Mouse (Mus musculus) spleen, postnatal 4 days (tissue): ENCODE results near the gene Nr1i3.
A peak's percentile ranks its signal among the peaks of the same experiment; 100 is the strongest.

Source experiments
- DNase-seq, 2 experiments: peaks; one replicate each; pipeline ENCODE4 v3.0.0; 2022; ENCODE audit warnings: low spot score in 2 of 2

The Nr1i3 gene

GRCm38 (mm10) chr1:171195046-171195822 is 18.5 kb upstream of the Nr1i3 start:
- DNase-seq, result no peak

GRCm38 (mm10) chr1:171195887-171196397 is 17.8 kb upstream of the Nr1i3 start, which contains the start of gene Pcp4l1:
Gene Pcp4l1 (minus strand): TSS chr1:171196268.
- no peak for DNase-seq

- DNase-seq, result no peak
Observed at GRCm38 (mm10) chr1:171199532-171199931, 14.2 kb upstream of the Nr1i3 start.

GRCm38 (mm10) chr1:171200769-171201168 is 13.0 kb upstream of the Nr1i3 start:
- DNase-seq, result no peak

DNA sequence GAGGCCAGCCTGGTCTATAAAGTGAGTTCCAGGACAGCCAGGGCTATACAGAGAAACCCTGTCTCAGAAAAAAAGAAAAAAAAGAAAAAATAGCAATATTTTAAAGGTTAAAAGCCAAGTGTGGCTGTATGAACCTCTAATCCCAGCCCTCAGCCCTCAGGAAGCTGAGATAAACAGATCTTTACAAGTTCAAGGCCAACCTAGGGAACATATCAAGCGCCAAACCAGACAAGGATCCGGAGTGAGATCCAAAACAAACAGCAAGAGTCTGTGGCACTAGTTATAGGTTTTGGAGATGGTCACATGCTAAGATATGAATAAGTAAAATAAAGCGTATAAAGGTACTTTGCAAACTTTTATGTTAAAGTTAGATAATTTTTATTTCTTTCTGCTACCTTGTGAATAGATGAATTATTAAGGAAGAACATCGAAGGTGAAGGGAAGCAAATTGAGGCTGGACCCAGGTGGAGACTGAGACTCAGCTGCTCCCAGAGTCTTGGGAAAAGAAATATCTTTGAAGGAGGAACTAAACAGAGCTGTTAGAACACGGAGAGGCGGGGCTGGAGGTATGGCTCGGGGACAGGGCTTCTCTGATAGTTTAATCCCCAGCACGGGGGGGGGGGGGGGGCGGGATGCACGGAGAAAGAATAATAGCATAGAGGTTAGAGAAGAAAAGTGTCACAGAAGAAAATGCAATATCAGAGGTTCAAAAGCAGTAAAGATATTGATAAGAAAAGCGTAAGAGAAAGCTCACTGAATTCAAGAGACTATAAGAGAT is 10.1 kb upstream of the Nr1i3 start:
- no peak for DNase-seq

- no peak for DNase-seq
Observed at GRCm38 (mm10) chr1:171204249-171204644, 9.5 kb upstream of the Nr1i3 start.

- no peak for DNase-seq
Observed at GRCm38 (mm10) chr1:171205704-171206493, 7.9 kb upstream of the Nr1i3 start.

DNA sequence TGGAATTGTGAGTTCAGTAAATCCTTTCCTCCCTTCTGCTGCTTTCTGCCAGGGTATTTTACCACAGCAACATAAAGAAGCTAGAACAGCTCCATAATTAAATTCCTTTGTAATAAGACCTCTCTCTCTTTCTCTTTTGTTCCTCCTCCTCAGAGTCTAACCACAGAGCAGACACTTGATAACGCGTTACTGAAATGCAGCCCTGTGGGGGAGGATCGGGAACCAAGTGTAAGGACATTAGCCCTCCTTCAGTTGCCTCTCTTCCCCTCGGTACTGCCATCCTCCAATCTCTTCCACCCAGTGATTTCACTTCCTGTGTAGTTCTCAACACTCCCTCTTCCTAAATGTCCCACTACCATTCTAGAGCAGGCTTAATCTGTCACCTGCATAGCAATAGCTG is 4.4 kb upstream of the Nr1i3 start:
- no peak for DNase-seq

- no peak for DNase-seq
Observed at GRCm38 (mm10) chr1:171212854-171213253, 916 bp upstream of the Nr1i3 start.

DNA sequence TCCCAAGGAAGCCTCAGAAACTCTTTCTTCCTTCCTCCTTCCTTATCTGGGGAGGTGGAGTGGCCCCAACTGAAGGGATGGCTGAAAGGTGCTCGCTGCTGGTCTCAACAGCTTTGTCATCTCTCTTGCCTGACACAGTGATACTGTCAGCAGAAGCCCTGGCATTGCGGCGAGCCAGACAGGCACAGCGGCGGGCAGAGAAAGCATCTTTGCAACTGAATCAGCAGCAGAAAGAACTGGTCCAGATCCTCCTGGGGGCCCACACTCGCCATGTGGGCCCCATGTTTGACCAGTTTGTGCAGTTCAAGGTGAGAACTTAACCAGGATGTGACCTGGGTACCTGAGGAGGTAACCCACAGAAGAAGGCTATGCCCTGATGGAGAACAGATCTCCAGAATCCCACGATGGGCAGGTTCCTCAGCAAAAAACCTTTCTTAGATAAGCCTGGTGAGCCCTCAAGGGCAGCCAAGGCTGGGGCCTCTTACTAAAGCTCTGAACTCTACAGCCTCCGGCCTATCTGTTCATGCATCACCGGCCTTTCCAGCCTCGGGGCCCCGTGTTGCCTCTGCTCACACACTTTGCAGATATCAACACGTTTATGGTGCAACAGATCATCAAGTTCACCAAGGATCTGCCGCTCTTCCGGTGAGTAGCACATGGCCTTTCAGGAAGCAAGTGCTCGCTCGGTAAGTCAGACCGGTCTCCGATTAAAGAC is 2.6 kb downstream of the Nr1i3 start:
- no peak for DNase-seq

GRCm38 (mm10) chr1:171220871-171221270 is 7.1 kb downstream of the Nr1i3 start:
- peak; percentile 80 to 94 for DNase-seq

DNA sequence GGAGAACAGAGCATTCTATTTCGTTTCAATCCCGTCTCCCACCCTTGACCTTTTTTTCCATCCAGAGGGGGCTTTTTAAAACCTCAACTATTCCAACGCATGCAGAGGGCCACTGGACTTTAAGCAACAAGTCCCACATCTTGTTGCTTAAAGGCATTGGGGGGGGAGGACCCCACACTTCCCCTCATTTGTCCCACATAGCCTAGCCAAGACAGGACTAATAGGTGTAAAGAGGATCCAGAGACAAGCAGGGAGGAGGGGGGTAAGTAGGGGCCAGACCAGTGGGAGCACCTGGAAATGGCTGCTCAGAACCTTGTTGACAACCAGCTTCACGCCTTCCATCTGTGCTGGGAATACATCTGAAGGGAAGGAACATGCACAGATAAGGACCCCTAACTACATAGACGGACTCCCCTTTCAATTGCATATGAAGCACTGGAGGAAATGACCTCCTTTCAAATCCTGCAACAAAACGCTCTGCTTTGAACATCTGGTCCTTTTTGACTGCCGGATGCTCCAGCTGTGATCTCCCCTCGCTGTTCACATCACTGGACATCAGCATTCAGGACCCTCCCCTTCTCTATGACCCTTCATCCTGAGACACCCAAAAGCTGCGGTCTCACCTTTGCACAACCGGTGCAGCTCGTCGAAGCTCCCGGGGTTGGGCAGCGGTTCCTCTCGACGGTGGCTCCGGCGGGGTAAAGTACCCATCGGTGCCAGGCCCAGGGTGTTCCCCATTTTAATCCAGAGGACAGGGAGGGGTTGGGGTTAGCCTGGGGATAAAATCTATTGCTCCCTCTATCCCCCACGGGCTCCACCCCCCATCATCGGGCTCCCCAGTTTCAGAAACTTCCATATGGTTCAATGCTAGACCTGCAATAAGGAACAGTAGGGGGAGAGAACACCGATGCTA is 7.8 kb downstream of the Nr1i3 start:
- DNase-seq, result peak in 1 of 2 experiments; percentile 71

- DNase-seq, result peak; percentile 87
Observed at GRCm38 (mm10) chr1:171222238-171223155, 8.7 kb downstream of the Nr1i3 start, which contains the start of gene Tomm40l. Gene Tomm40l (minus strand): TSS chr1:171222514.

GRCm38 (mm10) chr1:171223168-171223567 is 9.4 kb downstream of the Nr1i3 start:
- DNase-seq, result no peak

- DNase-seq, result no peak
Observed at GRCm38 (mm10) chr1:171223796-171224195, 10.0 kb downstream of the Nr1i3 start.

GRCm38 (mm10) chr1:171224857-171225256 is 11.1 kb downstream of the Nr1i3 start, which contains the start of gene Apoa2:
Gene Apoa2 (plus strand): TSS chr1:171225054.
- no peak for DNase-seq

- no peak for DNase-seq
Observed at GRCm38 (mm10) chr1:171226780-171227179, 13.0 kb downstream of the Nr1i3 start.

- DNase-seq, result no peak
Observed at GRCm38 (mm10) chr1:171227879-171228278, 14.1 kb downstream of the Nr1i3 start.

DNA sequence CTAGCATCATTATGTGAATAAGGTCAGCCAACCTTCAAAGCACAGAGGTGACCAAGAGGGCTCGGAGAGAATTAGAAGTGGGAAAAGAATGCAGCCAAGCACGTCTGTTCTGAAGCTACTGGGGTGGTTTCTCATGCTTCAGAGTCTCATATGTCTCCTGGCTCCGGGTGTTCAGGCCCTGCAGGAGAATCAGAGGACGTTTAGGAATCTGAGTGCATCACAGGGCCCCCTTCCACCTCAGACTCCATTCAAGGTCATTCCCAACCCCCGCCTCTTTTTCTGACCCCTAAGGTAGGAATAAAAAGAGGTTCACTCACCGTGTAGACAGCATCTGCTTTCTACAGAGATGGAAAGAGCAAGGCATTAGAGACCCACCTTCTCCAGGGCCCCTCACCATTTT is 16.0 kb downstream of the Nr1i3 start:
- no peak for DNase-seq
